Mouse (Mus musculus) urinary bladder, postnatal 0 days (tissue): Measurements from ENCODE around the gene Helz2. TPM values are rescaled to one million over a fixed set of nuclear protein-coding genes. Genes with fewer than 3 reads are reported as not detected.

ENCODE experiments used
- polyA plus RNA-seq: library from polyadenylated mRNA; unstranded; fragments of >200 nt; fragmentation: Nextera tagmentation; extraction: Ambion mirVana; gene quantifications from 2 replicates; pipeline ENCODE4 v1.2.1, GENCODE M21; 2015

Gene Helz2
- polyA plus RNA-seq = 0.99 and 1.0 TPM in 2 replicates

GRCm38 (mm10) chr2:181241602-181242313 is at the start of gene Helz2:
Helz2 (minus strand) TSS chr2:181242027.

GRCm38 (mm10) chr2:181287958-181288350 is 46.1 kb upstream of the Helz2 start, which contains the start of gene Gmeb2:
Gmeb2 (minus strand) TSS chr2:181288035.

GRCm38 (mm10) chr2:181219538-181220216 is 22.1 kb downstream of the Helz2 start, which contains the start of gene Fndc11:
Fndc11 (plus strand) TSS chr2:181220013.

GRCm38 (mm10) chr2:181213021-181213445 is 28.8 kb downstream of the Helz2 start, which contains the start of gene Srms:
Srms (minus strand) TSS chr2:181213185.

GRCm38 (mm10) chr2:181202422-181202821 is 39.4 kb downstream of the Helz2 start, which contains the start of gene Ptk6:
Ptk6 (minus strand) TSS chr2:181202789.

GRCm38 (mm10) chr2:181187121-181188000 is 54.5 kb downstream of the Helz2 start, which contains the start of gene Ppdpf:
Ppdpf (plus strand) TSS chr2:181187247.

Other genes starting within 250 kb of the Helz2 start
- 0.05 and 0.06 TPM in 2 replicates for gene Chrna4, start 198.5 kb downstream of the Helz2 start, polyA plus RNA-seq
- gene Kcnq2, start 106.7 kb downstream of the Helz2 start, polyA plus RNA-seq = not detected in 2 replicates
- not detected in 2 replicates for gene Eef1a2, start 85.0 kb downstream of the Helz2 start, polyA plus RNA-seq
- 150 and 173 TPM in 2 replicates for gene Ppdpf, start 54.8 kb downstream of the Helz2 start, polyA plus RNA-seq
- gene Ptk6, start 39.2 kb downstream of the Helz2 start, polyA plus RNA-seq = not detected in 2 replicates
- gene Srms, start 28.8 kb downstream of the Helz2 start, polyA plus RNA-seq = 0.07 and 0.10 TPM in 2 replicates
- gene Fndc11, start 22.0 kb downstream of the Helz2 start, polyA plus RNA-seq = 0.13 TPM in 1 of 2 replicates, not detected in the other
- 5.9 and 6.1 TPM in 2 replicates for gene Gmeb2, start 46.0 kb upstream of the Helz2 start, polyA plus RNA-seq
- gene Stmn3, start 72.5 kb upstream of the Helz2 start, polyA plus RNA-seq = 0.92 and 1.1 TPM in 2 replicates
- gene Rtel1, start 77.7 kb upstream of the Helz2 start, polyA plus RNA-seq = 12.9 and 14.1 TPM in 2 replicates
- 17.2 and 20.0 TPM in 2 replicates for gene Zgpat, start 122.9 kb upstream of the Helz2 start, polyA plus RNA-seq
- gene Arfrp1, start 123.4 kb upstream of the Helz2 start, polyA plus RNA-seq = 34.8 and 36.7 TPM in 2 replicates
- gene Lime1, start 138.1 kb upstream of the Helz2 start, polyA plus RNA-seq = 6.0 and 8.3 TPM in 2 replicates
- 3.0 and 3.7 TPM in 2 replicates for gene Zbtb46, start 217.4 kb upstream of the Helz2 start, polyA plus RNA-seq